Mouse (Mus musculus) bone marrow, adult 2 months (tissue): ENCODE data around the gene Prkcb.

Experiments used
- CTCF ChIP-seq: fragments of 200-500 bp; IDR thresholded peaks from 2 replicates; pipeline ENCODE4 v1.5.1; 2011; ENCODE audit warnings: low read length, control low read depth; ENCODE audit not compliant: control insufficient read depth, insufficient read depth
- POLR2A ChIP-seq: fragments of 200-500 bp; IDR thresholded peaks from 2 replicates; pipeline ENCODE4 v1.6.1; 2011; ENCODE audit warnings: low read depth, mild to moderate bottlenecking, control low read depth, low read length, borderline replicate concordance; ENCODE audit not compliant: control insufficient read depth

- TF ChIP-seq CTCF (no peak), POLR2A (no peak)
Measured at GRCm38 (mm10) chr7:122344656-122345055, 56.1 kb downstream of the Prkcb start.
